Mouse (Mus musculus): ENCODE results near the gene Eif3f. TPM values are rescaled to one million over a fixed set of nuclear protein-coding genes. Genes with fewer than 3 reads are reported as not detected.

The Eif3f gene
- polyA plus RNA-seq, 1 experiment from 2014 or later: 52.1 TPM

DNA sequence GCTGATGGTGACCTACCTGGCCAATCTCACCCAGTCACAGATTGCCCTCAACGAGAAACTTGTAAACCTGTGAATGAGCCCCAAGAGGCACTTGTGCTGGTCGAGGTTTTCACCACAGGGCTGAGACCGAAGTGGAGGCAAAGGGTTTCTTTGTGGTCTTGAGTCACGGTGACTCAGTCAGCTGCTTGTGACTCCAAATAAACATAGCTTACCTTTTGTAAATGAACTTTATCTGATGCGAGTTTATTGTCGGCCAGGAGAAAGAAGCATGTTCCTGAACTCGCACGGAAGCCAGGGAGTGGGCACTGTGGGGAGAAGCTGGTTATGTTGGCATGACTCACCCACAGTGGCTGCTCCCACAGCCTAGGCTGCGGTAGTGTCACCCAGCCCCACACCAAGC is 7.2 kb downstream of the Eif3f start:
- Histone ChIP-seq H3K36me3 (peaks cover 81% of the 10 kb centered on the region), H3K27ac (ENCODE audit: poor library complexity, severe bottlenecking) (no peak overlapping the region), H3K4me3 (no peak overlapping the region), H3K27me3 (replicated peaks) (no peaks in the 10 kb centered on the region), H3K9me3 (replicated peaks) (no peaks in the 10 kb centered on the region), H3K4me1 (replicated peaks) (no peaks in the 10 kb centered on the region), H3K4me2 (no peak overlapping the region), H3K9ac (no peak overlapping the region)
- WGBS: 89% methylated on average over 9 of the region's 9 CpGs
- no peak for ATAC-seq (ENCODE audit: insufficient number of reproducible peaks, low FRiP score)

DNA sequence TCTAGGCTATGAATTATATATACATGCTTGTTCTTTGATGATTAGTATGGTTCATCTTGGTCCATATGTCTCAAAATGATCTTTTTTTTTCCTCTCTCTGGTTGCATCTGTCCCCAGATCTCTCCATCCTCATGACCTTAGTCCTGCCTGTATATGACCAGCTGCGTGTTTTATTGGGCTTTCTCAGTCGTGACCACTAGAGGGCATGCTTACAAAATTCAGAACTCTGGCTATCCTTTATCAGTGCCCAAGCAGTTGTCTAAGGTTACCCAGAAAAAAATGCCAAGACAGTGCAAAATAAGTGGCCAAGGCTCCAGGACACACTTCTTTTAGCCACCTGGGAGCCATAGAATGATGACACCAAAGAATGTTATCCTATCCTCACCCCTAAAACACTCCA is 9.8 kb downstream of the Eif3f start:
- Histone ChIP-seq H3K4me2 (no peak overlapping the region), H3K36me3 (peaks cover 58% of the 10 kb centered on the region), H3K4me3 (no peak overlapping the region), H3K9me3 (replicated peaks) (no peaks in the 10 kb centered on the region), H3K27me3 (replicated peaks) (peaks cover 16% of the 10 kb centered on the region), H3K4me1 (replicated peaks) (no peaks in the 10 kb centered on the region), H3K27ac (ENCODE audit: poor library complexity, severe bottlenecking) (no peak overlapping the region), H3K9ac (no peak overlapping the region)
- WGBS: 4% methylated on average over 2 of the region's 2 CpGs
- no peak for ATAC-seq (ENCODE audit: insufficient number of reproducible peaks, low FRiP score)

DNA sequence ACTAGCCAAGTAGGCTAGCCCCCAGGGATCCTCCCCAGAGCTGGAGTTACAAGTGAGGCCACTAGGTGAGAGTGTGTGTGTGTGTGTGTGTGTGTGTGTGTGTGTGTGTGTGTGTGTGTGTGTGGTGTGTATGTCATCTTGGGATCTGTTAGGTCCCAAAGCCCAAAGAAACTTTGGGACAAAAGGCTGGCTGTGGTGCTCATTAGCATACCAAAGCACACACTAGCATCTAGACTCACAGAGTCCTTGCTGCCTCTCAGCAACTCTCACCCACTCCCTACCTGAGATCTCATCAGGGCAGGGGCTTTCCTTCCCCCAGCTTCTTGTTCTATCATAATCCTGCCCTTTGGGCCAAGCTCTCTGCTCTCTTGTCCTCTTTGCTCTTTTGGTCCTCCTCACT is 14.4 kb downstream of the Eif3f start:
- peaks cover 15% of the 10 kb centered on the region for H3K36me3 ChIP-seq
- no peak overlapping the region for H3K4me2 ChIP-seq
- no peak overlapping the region for H3K27ac ChIP-seq (ENCODE audit: poor library complexity, severe bottlenecking)
- no peak overlapping the region for H3K9ac ChIP-seq
- peaks cover 10% of the 10 kb centered on the region for H3K4me1 ChIP-seq (replicated peaks)
- H3K9me3 ChIP-seq (replicated peaks): no peaks in the 10 kb centered on the region
- ATAC-seq (ENCODE audit: insufficient number of reproducible peaks, low FRiP score): no peak
- peaks cover 60% of the 10 kb centered on the region for H3K27me3 ChIP-seq (replicated peaks)
- H3K4me3 ChIP-seq: no peak overlapping the region

DNA sequence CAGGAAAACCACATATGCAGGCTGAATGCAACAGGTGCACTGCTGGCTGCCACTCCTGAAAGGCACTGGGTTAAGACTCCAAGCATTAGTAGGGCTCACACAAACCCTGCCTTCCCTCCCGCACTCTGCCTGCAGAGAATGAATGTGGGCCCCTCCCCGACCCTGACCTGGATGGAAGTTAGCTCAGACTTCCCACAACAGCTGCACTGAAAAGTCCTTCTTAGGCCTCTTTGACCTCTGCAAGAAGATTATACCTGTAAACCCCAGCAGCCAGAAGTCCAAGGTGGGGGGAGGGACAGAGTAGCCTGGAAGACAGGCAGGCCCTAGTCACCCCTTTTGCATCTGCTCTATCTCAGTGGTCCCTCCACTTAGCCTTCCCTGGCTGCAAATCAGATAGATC is 15.1 kb downstream of the Eif3f start:
- no peak overlapping the region for H3K27ac ChIP-seq (ENCODE audit: poor library complexity, severe bottlenecking)
- peaks cover 60% of the 10 kb centered on the region for H3K27me3 ChIP-seq (replicated peaks)

DNA sequence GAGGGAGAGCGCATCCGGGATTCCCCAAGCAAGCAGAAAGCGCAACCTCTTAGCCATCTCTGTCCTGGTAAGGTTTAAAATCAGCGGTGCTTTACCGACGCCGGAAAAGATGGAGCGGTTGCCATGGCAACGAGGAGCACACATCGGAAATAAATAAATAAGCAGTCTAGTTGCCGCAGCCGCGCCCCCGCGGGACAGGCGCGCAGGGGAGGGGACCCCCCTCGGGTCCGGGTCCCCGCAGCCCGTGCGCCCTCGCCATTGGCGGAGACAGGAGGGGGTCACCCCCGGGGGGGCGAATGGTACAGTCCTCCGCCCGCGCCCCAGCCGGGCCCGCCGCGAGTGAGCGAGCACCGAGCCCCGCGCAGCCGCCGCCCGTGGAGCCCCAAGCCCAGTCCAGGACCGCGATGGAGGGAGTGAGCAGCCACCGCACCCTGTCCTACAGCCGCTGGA is 16.1 kb downstream of the Eif3f start, which contains the start of gene Tub:
Tub (plus strand) TSS at position 27 of the 450 bp plus-strand sequence.
- Histone ChIP-seq H3K4me1 (replicated peaks) (peaks cover 10% of the 10 kb centered on the region), H3K4me2 (peak within 1 kb of the TSS; percentile 80), H3K9me3 (replicated peaks) (no peaks in the 10 kb centered on the region), H3K9ac (peak within 1 kb of the TSS; percentile 14; the same call in 1 of the 2 replicates), H3K4me3 (peak within 1 kb of the TSS; percentile 51), H3K27me3 (replicated peaks) (peaks cover 60% of the 10 kb centered on the region), H3K36me3 (peaks cover 6% of the 10 kb centered on the region), H3K27ac (ENCODE audit: poor library complexity, severe bottlenecking) (no peak within 1 kb of the TSS)
- 2% methylated on average over 38 of the region's 44 CpGs for WGBS
- peak; percentile 51; the same call in 1 of the 2 replicates for ATAC-seq (ENCODE audit: insufficient number of reproducible peaks, low FRiP score)

More for the DNA sequence above, 15.1 kb downstream of the Eif3f start:
- Histone ChIP-seq H3K9me3 (replicated peaks) (no peaks in the 10 kb centered on the region), H3K4me2 (no peak overlapping the region), H3K9ac (no peak overlapping the region), H3K4me3 (no peak overlapping the region), H3K4me1 (replicated peaks) (peaks cover 10% of the 10 kb centered on the region), H3K36me3 (peaks cover 12% of the 10 kb centered on the region)
- no peak for ATAC-seq (ENCODE audit: insufficient number of reproducible peaks, low FRiP score)
- WGBS: 38% methylated on average over 2 of the region's 2 CpGs

DNA sequence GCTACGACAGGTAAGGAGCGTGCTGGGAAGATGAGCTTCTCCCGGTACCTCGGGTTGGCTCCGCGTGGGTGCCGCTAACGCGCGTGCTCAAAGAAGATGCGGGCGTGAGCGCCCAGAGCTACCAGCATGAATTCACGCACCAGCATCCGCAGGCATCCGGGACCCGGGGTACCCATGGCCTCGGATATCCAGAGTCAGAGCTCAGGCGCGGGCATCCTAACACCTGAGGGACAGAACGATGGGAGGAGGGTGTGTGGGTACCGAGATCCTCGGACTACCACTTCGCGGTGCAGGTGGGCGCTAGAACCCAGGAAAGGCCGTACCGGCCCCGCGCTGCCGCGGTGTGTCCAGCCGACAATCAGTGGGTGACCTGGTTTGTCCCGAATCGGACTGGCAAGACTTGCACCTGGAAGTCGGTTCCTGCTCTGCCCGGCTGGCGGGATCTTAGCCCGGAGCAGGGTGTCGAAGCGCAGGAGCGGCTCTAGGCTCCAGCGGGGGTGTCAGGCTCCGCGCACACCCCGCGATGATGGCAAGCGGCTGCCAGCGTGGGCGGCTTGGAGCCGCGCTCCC is 16.6 kb downstream of the Eif3f start:
- Histone ChIP-seq H3K4me1 (replicated peaks) (peaks cover 10% of the 10 kb centered on the region), H3K4me3 (peak overlapping the region; percentile 51), H3K36me3 (peaks cover under 1% of the 10 kb centered on the region; the same call in 1 of the 2 replicates), H3K27ac (ENCODE audit: poor library complexity, severe bottlenecking) (no peak overlapping the region), H3K4me2 (peak overlapping the region; percentile 80), H3K27me3 (replicated peaks) (peaks cover 61% of the 10 kb centered on the region), H3K9ac (peak overlapping the region; percentile 14; the same call in 1 of the 2 replicates), H3K9me3 (replicated peaks) (no peaks in the 10 kb centered on the region)
- ATAC-seq (ENCODE audit: insufficient number of reproducible peaks, low FRiP score): peak; percentile 29; the same call in 1 of the 2 replicates
- WGBS: under 1% methylated on average over 52 of the region's 52 CpGs

DNA sequence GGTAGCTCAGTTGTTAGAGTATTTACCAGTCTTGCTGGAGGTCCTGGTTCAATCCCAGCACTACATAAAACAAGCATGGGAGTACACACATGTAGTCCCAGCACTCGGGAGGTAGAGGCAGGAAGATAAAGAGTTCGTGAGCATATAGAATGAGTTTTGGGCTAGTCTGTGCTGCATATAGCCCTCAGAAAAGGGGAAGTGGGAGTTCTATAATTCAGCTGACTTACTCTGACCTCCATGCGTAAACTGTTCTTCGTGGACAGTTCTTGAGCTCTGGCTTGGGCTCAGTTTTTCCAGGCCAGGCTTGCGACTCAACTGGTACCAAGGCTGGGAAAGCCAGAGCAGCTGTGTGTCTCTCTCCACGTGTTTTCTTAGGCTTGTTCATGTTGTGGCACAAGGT is 18.6 kb downstream of the Eif3f start:
- no peak overlapping the region for H3K4me2 ChIP-seq
- H3K36me3 ChIP-seq: no peaks in the 10 kb centered on the region
- H3K27ac ChIP-seq (ENCODE audit: poor library complexity, severe bottlenecking): no peak overlapping the region
- no peak for ATAC-seq (ENCODE audit: insufficient number of reproducible peaks, low FRiP score)
- WGBS: 76% methylated on average over 6 of the region's 6 CpGs
- H3K4me1 ChIP-seq (replicated peaks): peaks cover 10% of the 10 kb centered on the region
- H3K9me3 ChIP-seq (replicated peaks): no peaks in the 10 kb centered on the region
- no peak overlapping the region for H3K9ac ChIP-seq
- H3K27me3 ChIP-seq (replicated peaks): peaks cover 65% of the 10 kb centered on the region
- no peak overlapping the region for H3K4me3 ChIP-seq

DNA sequence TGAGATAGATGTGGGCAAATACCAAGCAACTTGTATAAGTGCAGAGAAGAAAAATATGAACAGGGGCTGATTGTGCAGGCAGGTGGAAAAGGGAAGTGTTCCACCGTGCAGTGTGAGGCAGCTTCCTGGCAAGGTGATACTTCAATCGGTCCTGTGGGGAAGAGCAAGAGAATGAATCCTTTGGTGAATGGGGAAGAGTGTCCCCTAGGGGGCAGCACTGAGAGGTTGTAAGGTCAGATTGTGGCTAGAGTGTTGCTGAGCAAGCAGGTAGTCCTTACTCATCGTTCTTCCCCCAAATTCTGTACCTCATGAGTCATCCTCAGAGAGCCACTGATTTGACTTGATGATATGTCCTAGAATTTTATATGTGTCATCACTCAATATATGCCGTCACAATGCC is 20.0 kb downstream of the Eif3f start:
- no peak overlapping the region for H3K27ac ChIP-seq (ENCODE audit: poor library complexity, severe bottlenecking)
- no peak overlapping the region for H3K9ac ChIP-seq
- no peak overlapping the region for H3K4me2 ChIP-seq
- H3K9me3 ChIP-seq (replicated peaks): no peaks in the 10 kb centered on the region
- no peaks in the 10 kb centered on the region for H3K36me3 ChIP-seq
- ATAC-seq (ENCODE audit: insufficient number of reproducible peaks, low FRiP score): no peak
- H3K4me3 ChIP-seq: no peak overlapping the region
- 50% methylated on average over 4 of the region's 4 CpGs for WGBS
- H3K4me1 ChIP-seq (replicated peaks): peaks cover 10% of the 10 kb centered on the region
- peaks cover 51% of the 10 kb centered on the region for H3K27me3 ChIP-seq (replicated peaks)

DNA sequence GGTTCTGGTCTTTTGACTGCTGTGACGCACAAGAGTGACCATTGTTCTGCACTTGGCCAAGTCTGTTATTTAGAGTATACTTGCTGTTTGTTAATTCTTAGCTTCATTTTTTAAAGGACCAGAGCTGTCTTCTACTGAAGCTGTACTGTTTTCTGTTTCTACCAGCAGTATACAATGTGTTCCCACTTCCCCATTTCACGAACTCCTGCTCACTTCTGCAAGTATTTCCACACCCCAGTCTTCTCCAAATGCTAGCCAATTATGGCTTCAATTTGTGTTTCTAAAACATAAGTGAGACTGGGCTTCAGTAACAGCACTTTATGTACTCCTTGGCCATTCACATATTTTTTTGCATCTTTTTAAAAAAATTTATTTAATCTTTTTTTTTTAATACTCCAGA is 23.5 kb downstream of the Eif3f start:
- no peak overlapping the region for H3K4me3 ChIP-seq
- no peak overlapping the region for H3K27ac ChIP-seq (ENCODE audit: poor library complexity, severe bottlenecking)
- H3K36me3 ChIP-seq: no peaks in the 10 kb centered on the region
- 64% methylated on average over 2 of the region's 2 CpGs for WGBS
- no peak overlapping the region for H3K4me2 ChIP-seq
- no peak for ATAC-seq (ENCODE audit: insufficient number of reproducible peaks, low FRiP score)
- peaks cover 17% of the 10 kb centered on the region for H3K27me3 ChIP-seq (replicated peaks)
- no peaks in the 10 kb centered on the region for H3K4me1 ChIP-seq (replicated peaks)
- H3K9ac ChIP-seq: no peak overlapping the region
- H3K9me3 ChIP-seq (replicated peaks): no peaks in the 10 kb centered on the region

DNA sequence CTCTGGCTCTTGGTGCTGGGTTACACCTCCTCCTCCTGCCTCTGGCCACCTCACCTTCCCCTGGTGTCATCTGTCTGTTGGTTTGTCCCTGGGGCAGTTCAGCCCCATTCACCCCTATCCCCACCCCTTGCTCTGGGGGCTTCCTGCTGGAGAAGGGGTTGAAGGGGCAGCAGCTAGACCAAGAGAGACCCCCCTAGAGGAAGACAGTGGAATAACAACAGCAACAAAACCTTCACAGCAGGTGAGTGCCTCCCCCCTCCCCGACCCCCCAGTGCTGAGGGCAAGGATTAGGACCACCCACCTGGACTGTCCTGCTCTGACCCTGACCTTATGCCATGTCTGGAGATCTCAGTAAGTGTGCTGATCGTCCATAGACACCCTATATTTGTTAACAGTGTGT is 31.8 kb downstream of the Eif3f start:
- no peaks in the 10 kb centered on the region for H3K4me1 ChIP-seq (replicated peaks)
- H3K36me3 ChIP-seq: no peaks in the 10 kb centered on the region
- H3K9ac ChIP-seq: no peak overlapping the region
- 41% methylated on average over 2 of the region's 2 CpGs for WGBS
- no peak overlapping the region for H3K27ac ChIP-seq (ENCODE audit: poor library complexity, severe bottlenecking)
- no peak overlapping the region for H3K4me2 ChIP-seq
- peaks cover 13% of the 10 kb centered on the region for H3K27me3 ChIP-seq (replicated peaks)
- ATAC-seq (ENCODE audit: insufficient number of reproducible peaks, low FRiP score): no peak; the same call in 1 of the 2 replicates
- H3K4me3 ChIP-seq: no peak overlapping the region
- no peaks in the 10 kb centered on the region for H3K9me3 ChIP-seq (replicated peaks)

DNA sequence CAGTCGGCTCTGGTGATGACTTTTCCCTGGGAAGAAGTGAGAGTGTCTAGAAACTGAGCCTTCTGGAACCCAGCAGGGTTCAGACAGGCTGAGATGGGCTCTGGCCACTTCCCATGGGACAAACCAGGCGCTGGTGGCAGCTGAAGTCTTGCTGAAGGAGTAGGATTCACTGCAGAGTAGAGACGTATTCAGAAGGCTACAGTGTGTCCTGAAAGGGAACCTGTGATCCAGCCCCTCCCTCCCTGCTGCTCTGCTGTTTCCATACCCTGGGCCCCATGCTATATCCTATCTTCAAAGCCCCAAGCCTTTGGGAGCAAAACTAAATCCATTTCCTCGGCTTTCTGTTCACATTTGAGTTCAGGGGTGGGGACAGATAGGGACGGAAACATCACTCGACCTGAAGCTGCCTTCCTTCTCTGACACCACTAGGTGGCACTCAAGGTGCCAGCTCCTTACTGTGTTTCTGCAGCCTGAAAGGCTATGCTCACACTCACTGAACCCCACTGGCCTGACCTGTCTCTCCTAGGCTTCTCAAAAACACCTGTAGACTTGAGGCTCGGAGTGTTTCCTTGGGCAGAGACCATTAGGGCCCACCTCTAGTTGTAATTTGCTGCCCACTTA is 32.6 kb downstream of the Eif3f start:
- no peak overlapping the region for H3K4me3 ChIP-seq
- no peaks in the 10 kb centered on the region for H3K36me3 ChIP-seq
- no peak overlapping the region for H3K4me2 ChIP-seq
- no peaks in the 10 kb centered on the region for H3K4me1 ChIP-seq (replicated peaks)
- peaks cover 15% of the 10 kb centered on the region for H3K27me3 ChIP-seq (replicated peaks)
- H3K9ac ChIP-seq: no peak overlapping the region
- 0 out of 2 replicates have a peak, but pooled peaks have one; percentile 38 for ATAC-seq (ENCODE audit: insufficient number of reproducible peaks, low FRiP score)
- WGBS: 37% methylated on average over 7 of the region's 7 CpGs
- no peaks in the 10 kb centered on the region for H3K9me3 ChIP-seq (replicated peaks)
- no peak overlapping the region for H3K27ac ChIP-seq (ENCODE audit: poor library complexity, severe bottlenecking)

Measured in heart, embryonic 12.5 days (tissue).